Mouse (Mus musculus): ENCODE measurements around the gene Nfam1. TPM values are rescaled to one million over a fixed set of nuclear protein-coding genes. Genes with fewer than 3 reads are reported as not detected.
A peak's percentile ranks its signal among the peaks of the same experiment; 100 is the strongest.
"Not testable (repeated sequence)": the region's sequence is repeated elsewhere in the genome, so short reads cannot be mapped to it uniquely, and the experiment has no call there.

The Nfam1 gene
- polyA plus RNA-seq, 1 experiment from 2014 or later, result 7.4 TPM

DNA sequence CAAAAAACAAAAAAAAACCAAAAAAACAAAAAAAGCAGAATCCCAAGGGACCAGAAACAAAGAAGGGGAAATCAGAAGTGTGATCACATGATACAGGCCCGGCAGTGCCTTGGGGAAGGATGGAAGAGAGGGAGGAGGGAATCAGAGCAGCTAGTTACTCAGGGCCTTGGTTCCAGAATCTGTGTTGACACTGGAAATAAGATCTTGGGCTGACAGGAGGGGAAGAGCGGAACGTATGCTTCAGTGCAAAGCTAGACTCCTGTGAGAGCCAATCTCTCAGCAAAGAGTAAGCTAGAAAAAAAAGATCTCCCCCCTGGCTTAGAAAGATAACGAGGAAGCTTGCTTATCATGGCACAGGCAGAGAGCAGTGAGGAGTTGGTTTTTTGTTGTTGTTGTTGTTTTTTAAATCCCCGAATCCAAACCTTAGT is 26.1 kb upstream of the Nfam1 start:
- Histone ChIP-seq H3K27me3 (ENCODE audit: control insufficient read depth, insufficient read depth, low read length) (no peaks in the 10 kb centered on the region), H3K4me3 (replicated peaks; ENCODE audit: low read length) (no peak overlapping the region), H3K36me3 (ENCODE audit: control insufficient read depth, insufficient read depth, low read length) (no peaks in the 10 kb centered on the region), H3K4me1 (ENCODE audit: control insufficient read depth, insufficient read depth, low read length) (no peaks in the 10 kb centered on the region), H3K4me2 (ENCODE audit: low read depth, low read length) (no peak overlapping the region), H3K27ac (ENCODE audit: low read length) (no peak overlapping the region), H3K9ac (ENCODE audit: low read length) (no peak overlapping the region), H3K9me3 (replicated peaks; ENCODE audit: control insufficient read depth, low read length) (no peaks in the 10 kb centered on the region)
- 50% methylated on average over 5 of the region's 5 CpGs for WGBS
- no peak for ATAC-seq (ENCODE audit: insufficient read depth, low FRiP score)

DNA sequence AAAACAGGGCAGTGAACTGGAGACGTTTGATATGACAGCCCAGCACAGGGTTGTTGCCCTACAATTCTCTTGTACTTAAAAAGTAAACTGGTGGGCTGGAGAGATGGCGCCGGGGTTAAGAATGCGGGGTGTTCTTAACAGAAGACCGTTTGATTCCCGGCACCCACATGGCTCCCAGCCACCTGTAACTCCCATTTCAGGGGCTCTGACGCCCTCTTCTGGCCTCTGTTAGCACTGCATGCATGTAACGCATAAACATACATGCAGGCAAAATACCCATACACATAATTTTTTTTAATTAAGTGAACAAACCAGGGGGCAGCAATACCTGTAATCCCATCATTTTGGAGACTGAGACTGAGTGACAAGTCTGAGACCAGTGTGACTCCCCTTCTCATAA is 24.4 kb upstream of the Nfam1 start:
- Histone ChIP-seq H3K4me1 (ENCODE audit: control insufficient read depth, insufficient read depth, low read length) (peaks cover 4% of the 10 kb centered on the region; the same call in 1 of the 2 replicates), H3K4me2 (ENCODE audit: low read depth, low read length) (no peak overlapping the region), H3K36me3 (ENCODE audit: control insufficient read depth, insufficient read depth, low read length) (no peaks in the 10 kb centered on the region), H3K9me3 (replicated peaks; ENCODE audit: control insufficient read depth, low read length) (no peaks in the 10 kb centered on the region), H3K27ac (ENCODE audit: low read length) (no peak overlapping the region), H3K27me3 (ENCODE audit: control insufficient read depth, insufficient read depth, low read length) (no peaks in the 10 kb centered on the region), H3K9ac (ENCODE audit: low read length) (no peak overlapping the region), H3K4me3 (replicated peaks; ENCODE audit: low read length) (no peak overlapping the region)
- WGBS, result 74% methylated on average over 8 of the region's 8 CpGs
- no peak for ATAC-seq (ENCODE audit: insufficient read depth, low FRiP score)

- Histone ChIP-seq H3K9me3 (replicated peaks; ENCODE audit: control insufficient read depth, low read length) (no peaks in the 10 kb centered on the region), H3K4me3 (replicated peaks; ENCODE audit: low read length) (peak overlapping the region; percentile 45), H3K4me1 (ENCODE audit: control insufficient read depth, insufficient read depth, low read length) (peaks cover 4% of the 10 kb centered on the region; the same call in 1 of the 2 replicates), H3K36me3 (ENCODE audit: control insufficient read depth, insufficient read depth, low read length) (no peaks in the 10 kb centered on the region), H3K4me2 (ENCODE audit: low read depth, low read length) (peak overlapping the region; percentile 89), H3K9ac (ENCODE audit: low read length) (peak overlapping the region; percentile 67), H3K27me3 (ENCODE audit: control insufficient read depth, insufficient read depth, low read length) (no peaks in the 10 kb centered on the region), H3K27ac (ENCODE audit: low read length) (no peak overlapping the region)
- under 1% methylated on average over 29 of the region's 29 CpGs for WGBS
- ATAC-seq (ENCODE audit: insufficient read depth, low FRiP score), result no peak
Observed at GRCm38 (mm10) chr15:83056378-83057083, 23.4 kb upstream of the Nfam1 start.

- 58% methylated on average over 5 of the region's 5 CpGs for WGBS
- Histone ChIP-seq H3K4me3 (replicated peaks; ENCODE audit: low read length) (no peak overlapping the region), H3K27ac (ENCODE audit: low read length) (no peak overlapping the region), H3K36me3 (ENCODE audit: control insufficient read depth, insufficient read depth, low read length) (no peaks in the 10 kb centered on the region), H3K4me2 (ENCODE audit: low read depth, low read length) (no peak overlapping the region), H3K4me1 (ENCODE audit: control insufficient read depth, insufficient read depth, low read length) (peaks cover 4% of the 10 kb centered on the region; the same call in 1 of the 2 replicates), H3K27me3 (ENCODE audit: control insufficient read depth, insufficient read depth, low read length) (no peaks in the 10 kb centered on the region), H3K9me3 (replicated peaks; ENCODE audit: control insufficient read depth, low read length) (no peaks in the 10 kb centered on the region), H3K9ac (ENCODE audit: low read length) (no peak overlapping the region)
- ATAC-seq (ENCODE audit: insufficient read depth, low FRiP score), result no peak
Observed at GRCm38 (mm10) chr15:83055569-83055968, 22.5 kb upstream of the Nfam1 start.

DNA sequence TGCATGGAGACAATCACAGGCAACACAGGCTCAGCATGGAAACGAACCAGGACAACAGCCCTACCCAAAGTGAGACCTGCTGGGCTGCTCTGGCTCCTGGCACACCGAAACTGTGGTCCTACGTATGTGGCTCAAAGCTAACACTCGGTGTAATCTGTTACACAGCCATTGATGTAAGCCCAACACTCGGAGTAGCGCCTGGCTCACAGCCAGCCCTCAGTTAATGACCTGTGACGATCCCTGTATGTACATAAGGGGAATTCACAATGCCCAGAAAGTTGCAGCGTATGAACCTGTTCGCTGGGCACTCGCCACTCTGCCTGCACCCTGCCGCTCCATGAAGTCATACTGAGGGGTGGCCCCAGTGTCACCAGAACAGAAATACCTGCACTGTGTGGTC is 20.2 kb upstream of the Nfam1 start:
- no peaks in the 10 kb centered on the region for H3K9me3 ChIP-seq (replicated peaks; ENCODE audit: control insufficient read depth, low read length)
- ATAC-seq (ENCODE audit: insufficient read depth, low FRiP score), result peak; percentile 48; the same call in 1 of the 2 replicates
- no peak overlapping the region for H3K27ac ChIP-seq (ENCODE audit: low read length)
- H3K27me3 ChIP-seq (ENCODE audit: control insufficient read depth, insufficient read depth, low read length), result no peaks in the 10 kb centered on the region
- no peak overlapping the region for H3K4me2 ChIP-seq (ENCODE audit: low read depth, low read length)
- H3K4me1 ChIP-seq (ENCODE audit: control insufficient read depth, insufficient read depth, low read length), result peaks cover 4% of the 10 kb centered on the region; the same call in 1 of the 2 replicates
- H3K36me3 ChIP-seq (ENCODE audit: control insufficient read depth, insufficient read depth, low read length), result no peaks in the 10 kb centered on the region
- 42% methylated on average over 11 of the region's 11 CpGs for WGBS
- no peak overlapping the region for H3K4me3 ChIP-seq (replicated peaks; ENCODE audit: low read length)
- no peak overlapping the region for H3K9ac ChIP-seq (ENCODE audit: low read length)

GRCm38 (mm10) chr15:83052341-83053104 is 19.4 kb upstream of the Nfam1 start:
- 67% methylated on average over 6 of the region's 6 CpGs for WGBS
- ATAC-seq (ENCODE audit: insufficient read depth, low FRiP score), result no peak
- Histone ChIP-seq H3K27ac (ENCODE audit: low read length) (no peak overlapping the region), H3K9ac (ENCODE audit: low read length) (no peak overlapping the region), H3K4me3 (replicated peaks; ENCODE audit: low read length) (no peak overlapping the region), H3K36me3 (ENCODE audit: control insufficient read depth, insufficient read depth, low read length) (no peaks in the 10 kb centered on the region), H3K4me1 (ENCODE audit: control insufficient read depth, insufficient read depth, low read length) (peaks cover 4% of the 10 kb centered on the region; the same call in 1 of the 2 replicates), H3K27me3 (ENCODE audit: control insufficient read depth, insufficient read depth, low read length) (no peaks in the 10 kb centered on the region), H3K4me2 (ENCODE audit: low read depth, low read length) (no peak overlapping the region), H3K9me3 (replicated peaks; ENCODE audit: control insufficient read depth, low read length) (no peaks in the 10 kb centered on the region)

GRCm38 (mm10) chr15:83046730-83047129 is 13.6 kb upstream of the Nfam1 start:
- WGBS, result 77% methylated on average over 7 of the region's 7 CpGs
- Histone ChIP-seq H3K27me3 (ENCODE audit: control insufficient read depth, insufficient read depth, low read length) (no peaks in the 10 kb centered on the region), H3K4me3 (replicated peaks; ENCODE audit: low read length) (no peak overlapping the region), H3K4me2 (ENCODE audit: low read depth, low read length) (no peak overlapping the region), H3K27ac (ENCODE audit: low read length) (no peak overlapping the region), H3K36me3 (ENCODE audit: control insufficient read depth, insufficient read depth, low read length) (no peaks in the 10 kb centered on the region), H3K9me3 (replicated peaks; ENCODE audit: control insufficient read depth, low read length) (no peaks in the 10 kb centered on the region; the same call in 1 of the 2 replicates), H3K4me1 (ENCODE audit: control insufficient read depth, insufficient read depth, low read length) (peaks cover 5% of the 10 kb centered on the region), H3K9ac (ENCODE audit: low read length) (no peak overlapping the region)
- no peak for ATAC-seq (ENCODE audit: insufficient read depth, low FRiP score)

GRCm38 (mm10) chr15:83046308-83046707 is 13.2 kb upstream of the Nfam1 start:
- Histone ChIP-seq H3K9ac (ENCODE audit: low read length) (no peak overlapping the region), H3K9me3 (replicated peaks; ENCODE audit: control insufficient read depth, low read length) (no peaks in the 10 kb centered on the region; the same call in 1 of the 2 replicates), H3K27ac (ENCODE audit: low read length) (no peak overlapping the region), H3K36me3 (ENCODE audit: control insufficient read depth, insufficient read depth, low read length) (no peaks in the 10 kb centered on the region), H3K4me3 (replicated peaks; ENCODE audit: low read length) (no peak overlapping the region), H3K4me1 (ENCODE audit: control insufficient read depth, insufficient read depth, low read length) (peaks cover 5% of the 10 kb centered on the region), H3K4me2 (ENCODE audit: low read depth, low read length) (no peak overlapping the region), H3K27me3 (ENCODE audit: control insufficient read depth, insufficient read depth, low read length) (no peaks in the 10 kb centered on the region)
- 96% methylated on average over 3 of the region's 3 CpGs for WGBS
- ATAC-seq (ENCODE audit: insufficient read depth, low FRiP score), result no peak

DNA sequence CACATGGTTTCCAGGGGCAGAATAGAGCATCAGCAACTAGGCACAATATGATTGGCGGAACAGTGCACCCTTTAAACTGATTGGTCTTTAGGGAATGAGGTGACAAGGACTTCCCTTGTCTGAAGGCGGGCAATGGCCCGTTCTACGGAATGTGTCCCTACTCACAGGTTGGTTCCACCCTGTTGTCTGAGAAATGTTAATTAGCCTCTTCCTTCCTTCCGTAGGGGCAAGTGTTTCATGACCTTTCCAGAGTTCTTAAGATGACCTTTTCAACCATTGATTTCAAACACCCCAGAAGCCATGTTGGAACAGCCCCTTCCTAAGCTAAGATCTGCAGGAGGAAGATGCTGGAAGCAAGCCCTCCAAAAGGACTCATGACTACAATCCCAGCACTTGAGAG is 12.5 kb upstream of the Nfam1 start:
- not testable (repeated sequence) for ATAC-seq (ENCODE audit: insufficient read depth, low FRiP score); H3K9me3 ChIP-seq (replicated peaks; ENCODE audit: control insufficient read depth, low read length); H3K9ac ChIP-seq (ENCODE audit: low read length); H3K4me1 ChIP-seq (ENCODE audit: control insufficient read depth, insufficient read depth, low read length); H3K36me3 ChIP-seq (ENCODE audit: control insufficient read depth, insufficient read depth, low read length); H3K27me3 ChIP-seq (ENCODE audit: control insufficient read depth, insufficient read depth, low read length); H3K27ac ChIP-seq (ENCODE audit: low read length); H3K4me3 ChIP-seq (replicated peaks; ENCODE audit: low read length); H3K4me2 ChIP-seq (ENCODE audit: low read depth, low read length)
- 88% methylated on average over 5 of the region's 5 CpGs for WGBS

All from stomach, embryonic 16.5 days (tissue).